Mouse (Mus musculus) kidney, embryonic 16.5 days (tissue): Measurements from ENCODE around the gene H2-T23. TPM values are rescaled to one million over a fixed set of nuclear protein-coding genes. Genes with fewer than 3 reads are reported as not detected.
"Not testable (repeated sequence)": the region's sequence is repeated elsewhere in the genome, so short reads cannot be mapped to it uniquely, and the experiment has no call there.

Experiments used
- ATAC-seq: fragments of 200-750 bp; cut with Nextera tagmentation; 2 replicates; pipeline ENCODE4 v1.8.0; 2017; ENCODE audit warnings: moderate TSS enrichment; ENCODE audit not compliant: low FRiP score, low TSS enrichment
- H3K27ac ChIP-seq: fragments of 300-500 bp; sonication (generic); 2 replicates; pipeline ENCODE4 v1.5.1; 2014; ENCODE audit warnings: low read length
- H3K27me3 ChIP-seq: fragments of 300-500 bp; sonication (generic); 2 replicates; pipeline ENCODE4 v1.6.1; 2014; ENCODE audit warnings: low read length, control low read depth, mixed read lengths; ENCODE audit not compliant: insufficient read depth
- H3K36me3 ChIP-seq: fragments of 300-500 bp; sonication (generic); 2 replicates; pipeline ENCODE4 v1.6.1; 2014; ENCODE audit warnings: low read length, control low read depth, mixed read lengths; ENCODE audit not compliant: insufficient read depth
- H3K4me1 ChIP-seq: fragments of 300-500 bp; sonication (generic); 2 replicates; pipeline ENCODE4 v1.6.1; 2014; ENCODE audit warnings: low read length, control low read depth, mixed read lengths; ENCODE audit not compliant: insufficient read depth
- H3K4me2 ChIP-seq: fragments of 300-500 bp; sonication (generic); replicated peaks from 2 replicates; pipeline ENCODE4 v1.6.1; 2014; ENCODE audit warnings: low read depth, low read length
- H3K4me3 ChIP-seq: fragments of 300-500 bp; sonication (generic); 2 replicates; pipeline ENCODE4 v1.5.1; 2014; ENCODE audit warnings: mild to moderate bottlenecking, low read length
- H3K9ac ChIP-seq: fragments of 300-500 bp; sonication (generic); replicated peaks from 2 replicates; pipeline ENCODE4 v1.6.1; 2014; ENCODE audit warnings: low read length
- H3K9me3 ChIP-seq: fragments of 300-500 bp; sonication (generic); 2 replicates; pipeline ENCODE4 v1.6.1; 2016; ENCODE audit warnings: low read length, control low read depth
- WGBS: fragments of 180-500 bp; shearing (Covaris S2); extraction: QIAGEN DNeasy Blood & Tissue Kit; methylation state at CpG from one replicate; pipeline ENCODE4 v1.1.7; 2014; 5-methylcytosine and 5-hydroxymethylcytosine counted together
- polyA plus RNA-seq: library from polyadenylated mRNA; unstranded; fragments of >200 nt; fragmentation: Nextera tagmentation; extraction: Ambion mirVana; gene quantifications from 2 replicates; pipeline ENCODE4 v1.2.1, GENCODE M21; 2015

H2-T23 gene
- polyA plus RNA-seq, 1 experiment from 2014 or later = 5.9 TPM

GRCm38 (mm10) chr17:36035010-36035638, 2.5 kb upstream of the H2-T23 start:
- not testable (repeated sequence) for H3K9me3 ChIP-seq, H3K27ac ChIP-seq, H3K27me3 ChIP-seq, H3K4me3 ChIP-seq, H3K9ac ChIP-seq, H3K4me1 ChIP-seq, H3K36me3 ChIP-seq, H3K4me2 ChIP-seq
- 35% methylated on average over 3 of the region's 3 CpGs for WGBS
- ATAC-seq = peak; percentile 49; the same call in 1 of the 2 replicates

- not testable (repeated sequence) for H3K9ac ChIP-seq, ATAC-seq, H3K9me3 ChIP-seq, H3K36me3 ChIP-seq, H3K27ac ChIP-seq, H3K4me3 ChIP-seq, H3K4me1 ChIP-seq, H3K4me2 ChIP-seq, H3K27me3 ChIP-seq
- WGBS = 47% methylated on average over 3 of the region's 3 CpGs
Observed at GRCm38 (mm10) chr17:36034524-36034923, 1.9 kb upstream of the H2-T23 start.

- H3K27me3 ChIP-seq, H3K27ac ChIP-seq, H3K4me1 ChIP-seq, H3K9me3 ChIP-seq, H3K36me3 ChIP-seq: not testable (repeated sequence)
- WGBS = 2% methylated on average over 40 of the region's 40 CpGs
- Histone ChIP-seq H3K9ac (peak overlapping the region; percentile 55), H3K4me2 (peak overlapping the region; percentile 87), H3K4me3 (peak overlapping the region; percentile 54)
- peak; percentile 70 for ATAC-seq
Observed at GRCm38 (mm10) chr17:36031583-36032331, 898 bp downstream of the H2-T23 start.

- H3K4me3 ChIP-seq, H3K4me1 ChIP-seq, H3K36me3 ChIP-seq, H3K27ac ChIP-seq, H3K9me3 ChIP-seq, H3K27me3 ChIP-seq, H3K9ac ChIP-seq: not testable (repeated sequence)
- peak; percentile 18; the same call in 1 of the 2 replicates for ATAC-seq
- peak overlapping the region; percentile 87 for H3K4me2 ChIP-seq
- 45% methylated on average over 8 of the region's 8 CpGs for WGBS
Observed at GRCm38 (mm10) chr17:36030703-36031582, 1.7 kb downstream of the H2-T23 start.

- H3K9ac ChIP-seq, ATAC-seq, H3K4me3 ChIP-seq, H3K4me2 ChIP-seq, H3K9me3 ChIP-seq, H3K27me3 ChIP-seq, H3K4me1 ChIP-seq, H3K36me3 ChIP-seq, H3K27ac ChIP-seq: not testable (repeated sequence)
- 71% methylated on average over 2 of the region's 4 CpGs for WGBS
Observed at GRCm38 (mm10) chr17:36030046-36030702, 2.5 kb downstream of the H2-T23 start.

DNA sequence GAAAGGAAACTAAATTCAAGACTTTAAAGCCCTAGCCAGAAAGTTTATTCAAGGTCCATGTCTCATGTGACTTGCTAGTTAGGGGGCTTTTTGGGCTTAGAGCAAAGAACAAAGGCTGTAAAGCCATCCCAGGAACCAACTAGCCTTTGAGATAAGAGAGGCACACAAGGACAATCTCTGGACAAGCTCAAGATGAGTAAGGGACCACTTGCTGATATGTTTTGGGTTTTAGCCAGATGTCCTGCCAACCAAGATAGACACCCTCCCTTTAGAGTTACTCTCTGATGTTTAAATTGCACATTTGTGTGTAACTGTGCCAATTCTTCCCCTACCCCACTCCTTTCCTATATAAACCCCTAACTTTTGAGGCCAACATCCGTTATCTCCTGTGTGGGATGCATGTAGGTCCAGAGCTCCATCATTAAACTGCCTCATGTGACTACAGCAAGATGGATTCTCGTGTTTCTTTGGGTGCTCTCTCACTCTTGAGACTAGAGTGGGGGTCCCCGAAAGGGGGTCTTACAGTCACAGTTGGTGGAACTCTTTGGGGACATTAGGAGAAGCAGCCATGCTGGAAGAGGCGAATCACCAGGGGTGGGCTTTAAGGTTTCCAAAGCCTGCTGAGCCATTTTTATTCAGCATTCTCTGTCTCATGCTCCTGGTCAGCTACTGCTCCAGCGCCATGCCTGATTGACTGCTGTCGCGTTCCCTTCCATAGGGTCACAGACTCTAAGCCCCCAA, 3.6 kb downstream of the H2-T23 start:
- Histone ChIP-seq H3K27me3 (no peaks in the 10 kb centered on the region), H3K4me1 (peaks cover 3% of the 10 kb centered on the region), H3K4me3 (no peak overlapping the region), H3K27ac (no peak overlapping the region), H3K9ac (no peak overlapping the region), H3K36me3 (no peaks in the 10 kb centered on the region), H3K9me3 (no peaks in the 10 kb centered on the region), H3K4me2 (no peak overlapping the region)
- no peak for ATAC-seq
- 77% methylated on average over 7 of the region's 7 CpGs for WGBS

GRCm38 (mm10) chr17:36027663-36028062, 5.0 kb downstream of the H2-T23 start:
- no peak overlapping the region for H3K9ac ChIP-seq
- WGBS = 90% methylated on average over 4 of the region's 4 CpGs
- H3K9me3 ChIP-seq = no peaks in the 10 kb centered on the region
- H3K4me2 ChIP-seq = no peak overlapping the region
- no peaks in the 10 kb centered on the region for H3K36me3 ChIP-seq
- H3K4me3 ChIP-seq = no peak overlapping the region
- ATAC-seq = no peak
- no peaks in the 10 kb centered on the region for H3K27me3 ChIP-seq
- peaks cover 14% of the 10 kb centered on the region for H3K4me1 ChIP-seq
- no peak overlapping the region for H3K27ac ChIP-seq

- 71% methylated on average over 4 of the region's 4 CpGs for WGBS
- Histone ChIP-seq H3K9ac (no peak overlapping the region), H3K4me1 (peaks cover 14% of the 10 kb centered on the region), H3K4me3 (no peak overlapping the region), H3K27ac (no peak overlapping the region), H3K4me2 (no peak overlapping the region), H3K27me3 (no peaks in the 10 kb centered on the region), H3K9me3 (no peaks in the 10 kb centered on the region), H3K36me3 (no peaks in the 10 kb centered on the region)
- no peak for ATAC-seq
Observed at GRCm38 (mm10) chr17:36025901-36026300, 6.8 kb downstream of the H2-T23 start.

GRCm38 (mm10) chr17:36025197-36025596, 7.5 kb downstream of the H2-T23 start:
- H3K27me3 ChIP-seq = no peaks in the 10 kb centered on the region
- H3K4me3 ChIP-seq = no peak overlapping the region
- WGBS = 82% methylated on average over 5 of the region's 5 CpGs
- no peak overlapping the region for H3K4me2 ChIP-seq
- H3K4me1 ChIP-seq = peaks cover 14% of the 10 kb centered on the region
- no peak overlapping the region for H3K27ac ChIP-seq
- no peaks in the 10 kb centered on the region for H3K36me3 ChIP-seq
- no peak for ATAC-seq
- H3K9me3 ChIP-seq = no peaks in the 10 kb centered on the region
- H3K9ac ChIP-seq = no peak overlapping the region
